Mouse (Mus musculus) E14TG2a.4 (cell line): ENCODE measurements around the gene Myoz1.

ENCODE experiments used
- CTCF ChIP-seq: conservative IDR thresholded peaks from 2 replicates; pipeline ENCODE4 v1.5.1; 2014; ENCODE audit warnings: low read length
- POU5F1 ChIP-seq: IDR thresholded peaks from 2 replicates; pipeline ENCODE4 v1.6.1; 2014; ENCODE audit warnings: low read length, borderline replicate concordance

DNA sequence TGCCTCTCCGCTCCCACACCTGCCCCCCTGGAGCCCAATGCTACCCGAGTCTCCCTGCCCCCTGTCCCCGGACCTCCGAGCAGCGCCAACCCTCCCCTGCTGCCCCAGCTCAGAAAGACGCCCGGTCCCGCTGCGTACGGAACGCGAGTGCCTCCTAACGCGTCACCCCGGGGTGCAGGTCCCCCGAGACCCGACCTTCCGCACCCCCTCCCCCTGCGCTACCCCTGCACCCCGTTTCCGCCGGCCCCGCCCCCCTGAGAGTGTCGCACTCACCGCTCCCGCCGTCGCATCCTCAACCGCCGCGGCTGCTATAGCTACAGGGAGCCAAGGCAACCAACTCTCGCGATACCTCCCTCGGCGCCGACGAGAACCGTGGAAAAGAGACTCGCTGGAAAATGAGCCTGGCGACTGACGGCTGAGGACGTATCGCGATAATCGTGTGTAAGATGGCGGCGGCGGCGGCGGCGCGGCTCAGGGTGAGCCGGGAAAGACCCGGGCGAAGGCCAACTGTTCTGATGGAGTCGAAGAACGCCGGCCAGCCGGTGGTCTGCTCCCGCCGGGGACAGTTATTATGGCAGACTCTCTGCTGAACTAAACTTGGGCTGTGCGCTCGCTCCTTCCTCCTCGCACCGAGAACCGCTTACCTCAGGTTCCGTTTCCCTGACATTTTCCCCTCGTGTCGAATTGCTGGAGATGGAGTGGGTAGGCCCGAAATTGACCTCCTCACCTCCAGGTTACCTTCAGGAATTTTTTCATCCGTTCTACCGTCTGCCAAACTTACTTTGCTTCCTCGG is 15.5 kb downstream of the Myoz1 start, which contains the start of gene Usp54:
- TF ChIP-seq CTCF (no peak), POU5F1 (no peak)
